Mouse (Mus musculus) left cerebral cortex, postnatal 36 days (tissue): ENCODE data around the gene Arsg. TPM values are rescaled to one million over a fixed set of nuclear protein-coding genes. Genes with fewer than 3 reads are reported as not detected.

Experiments used
- DNase-seq, 2 experiments: peaks; one replicate each; pipeline ENCODE4 v3.0.0; 2021 to 2022; ENCODE audit warnings: low spot score in 2 of 2, mixed read lengths in 1 of 2
- intact Hi-C: fragments of 180-260 bp; cut with DNase I; formaldehyde crosslinking; loops from one replicate; pipeline ENCODE4 v1.15.1; 2025
- total RNA-seq, 2 experiments: library from RNA; stranded (reverse); gene quantifications; 2 replicates each; pipeline ENCODE4 v1.2.3; 2021

Gene Arsg
- total RNA-seq, 2 experiments from 2014 or later = 11.6 to 14.2 TPM

GRCm38 (mm10) chr11:109564466-109565214 is 91.5 kb downstream of the Arsg start:
- intact Hi-C loops = no loop called here
- DNase-seq = no peak

DNA sequence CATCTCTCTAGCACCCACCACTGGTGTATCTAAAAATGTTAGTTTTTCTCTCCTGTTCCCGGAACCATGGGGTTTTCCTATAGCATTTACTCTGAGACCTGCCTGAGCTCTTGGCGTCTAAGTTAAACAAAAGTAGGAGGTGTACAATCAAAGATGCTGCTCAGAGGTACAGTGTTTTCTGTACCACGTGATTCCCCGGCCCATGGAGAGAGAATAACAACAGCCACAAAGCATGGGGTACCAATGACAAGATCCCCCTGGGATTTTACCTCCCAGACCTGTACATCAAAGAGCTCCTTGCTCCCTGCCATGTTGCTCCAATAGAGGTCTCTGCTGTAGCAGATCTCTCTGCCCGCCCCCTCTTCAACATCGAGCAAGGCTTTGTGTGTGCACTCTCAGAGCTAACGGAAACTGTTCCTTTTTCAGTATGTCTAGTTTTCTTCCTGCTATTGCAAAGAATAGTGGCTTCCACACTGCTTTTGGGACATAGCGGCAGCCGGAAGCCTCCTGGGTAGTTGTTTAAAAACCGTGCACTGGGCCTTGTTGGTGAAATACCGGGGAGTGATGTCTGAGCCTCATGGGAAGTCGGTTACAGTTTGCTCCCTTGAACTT is 95.9 kb downstream of the Arsg start:
- intact Hi-C loops = no loop called here

DNA sequence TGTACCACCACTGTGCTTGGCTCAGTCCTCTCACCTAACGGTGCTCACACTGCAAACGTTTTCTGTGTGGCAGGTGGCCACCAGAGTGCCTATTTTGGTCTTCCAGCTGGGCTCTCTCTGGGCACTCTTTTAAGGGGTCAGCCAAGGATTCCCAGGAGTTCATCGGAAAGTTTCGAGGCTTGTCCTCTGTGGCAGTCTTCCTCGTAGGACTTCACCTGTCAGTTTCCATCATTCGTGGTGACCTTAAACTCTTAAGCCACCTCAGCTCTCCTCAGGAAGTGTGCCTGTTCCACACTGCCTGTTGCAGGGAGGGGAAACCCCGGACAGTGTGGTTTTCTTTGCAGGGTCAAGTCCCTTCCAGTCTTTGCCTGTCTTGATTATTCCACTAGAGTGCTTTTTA is 96.6 kb downstream of the Arsg start:
- intact Hi-C loops = no loop called here
- no peak for DNase-seq

More for the DNA sequence above, 95.9 kb downstream of the Arsg start:
- no peak for DNase-seq

DNA sequence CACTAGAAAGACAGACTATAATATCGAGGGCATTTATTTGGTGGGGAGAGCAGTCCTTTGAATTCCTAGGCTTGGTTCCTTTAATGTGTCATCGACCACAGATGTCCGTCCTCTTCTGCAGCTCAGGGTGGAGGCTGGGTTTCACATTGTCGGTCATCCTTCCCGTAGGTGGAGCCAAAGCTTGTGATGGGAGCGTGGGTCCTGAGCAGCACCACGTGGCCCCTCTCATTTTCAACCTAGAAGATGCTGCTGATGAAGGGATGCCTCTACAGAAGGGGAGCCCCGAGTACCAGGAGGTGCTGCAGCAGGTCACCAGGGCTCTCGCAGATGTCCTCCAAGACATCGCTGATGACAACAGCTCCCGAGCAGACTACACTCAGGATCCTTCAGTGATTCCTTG is 98.9 kb downstream of the Arsg start:
- no peak for DNase-seq
- intact Hi-C loops = no loop called here

GRCm38 (mm10) chr11:109574604-109575003 is 101.4 kb downstream of the Arsg start:
- DNase-seq = no peak
- intact Hi-C loops = no loop called here

DNA sequence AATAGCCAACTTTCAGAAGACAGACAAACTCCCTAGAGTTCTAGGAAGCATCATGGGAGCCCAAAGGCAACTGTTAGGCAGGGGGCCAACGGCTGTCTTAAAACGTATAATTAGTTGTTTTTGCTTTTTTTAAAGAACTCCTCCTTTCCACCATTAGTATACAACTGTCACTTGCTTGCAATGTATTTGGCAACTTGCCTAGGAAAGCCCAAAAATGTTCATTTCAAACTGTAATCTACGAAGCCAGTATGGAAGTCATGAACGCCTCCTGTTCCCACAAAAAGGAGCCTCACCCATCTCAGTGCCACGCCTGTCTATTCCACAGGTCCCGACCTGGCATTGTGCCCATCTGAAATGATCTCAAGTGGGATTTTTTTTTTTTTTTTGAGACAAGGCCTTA is 102.7 kb downstream of the Arsg start:
- intact Hi-C loops = no loop called here
- no peak for DNase-seq

- intact Hi-C loops = no loop called here
Measured at GRCm38 (mm10) chr11:109578536-109578935, 105.4 kb downstream of the Arsg start.

GRCm38 (mm10) chr11:109579999-109580398 is 106.8 kb downstream of the Arsg start:
- no peak for DNase-seq
- intact Hi-C loops = no loop called here

More at GRCm38 (mm10) chr11:109578536-109578935, 105.4 kb downstream of the Arsg start:
- no peak for DNase-seq

DNA sequence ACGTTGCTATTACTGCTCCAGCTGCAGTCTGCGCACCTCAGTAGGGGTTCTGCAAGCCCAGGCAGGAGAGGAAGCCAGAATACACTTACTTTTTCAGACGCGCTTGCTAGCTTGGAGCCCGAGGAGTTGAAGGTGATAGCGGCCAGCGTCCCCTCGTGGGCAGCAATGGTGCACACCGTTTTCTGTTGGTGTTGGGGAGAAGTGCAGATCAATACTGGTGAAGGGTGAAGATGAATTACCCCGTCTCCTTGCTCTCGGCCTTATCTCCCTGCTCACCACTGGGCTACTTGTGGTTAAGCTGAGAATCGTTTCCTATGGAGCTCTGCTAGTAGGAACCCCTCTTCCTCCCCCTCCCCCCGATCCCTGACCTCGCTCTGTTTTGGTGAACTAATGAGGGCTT is 110.8 kb downstream of the Arsg start:
- intact Hi-C loops = no loop called here
- no peak for DNase-seq

- intact Hi-C loops = loop anchor here (1.0 to 5.0 kb wide), 3 partner anchors 140 to 343 kb away; no protein-coding TSS in a partner anchor
- peak; percentile 60 to 70 for DNase-seq
Measured at GRCm38 (mm10) chr11:109584843-109585713, 111.9 kb downstream of the Arsg start.

DNA sequence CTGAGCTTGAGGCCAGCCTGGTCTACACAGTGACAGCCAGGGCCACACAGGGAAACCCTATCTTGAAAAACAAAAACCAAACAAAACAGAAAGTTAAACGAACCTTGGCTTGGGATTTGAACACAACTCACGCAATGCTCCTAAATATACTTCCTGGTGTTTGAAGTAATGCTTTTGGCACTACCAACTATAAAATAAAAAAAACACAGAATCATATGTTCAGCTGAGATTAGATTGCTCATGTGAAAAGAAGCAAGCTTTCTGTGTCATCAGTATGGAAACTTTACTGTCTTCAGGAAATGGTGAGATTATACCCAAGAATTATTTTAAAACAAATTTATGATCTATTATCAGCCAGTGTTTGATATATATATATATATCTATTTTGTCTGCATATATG is 113.2 kb downstream of the Arsg start:
- no peak for DNase-seq
- intact Hi-C loops = loop anchor here (5.0 kb wide), 2 partner anchors 254 to 344 kb away; no protein-coding TSS in a partner anchor

DNA sequence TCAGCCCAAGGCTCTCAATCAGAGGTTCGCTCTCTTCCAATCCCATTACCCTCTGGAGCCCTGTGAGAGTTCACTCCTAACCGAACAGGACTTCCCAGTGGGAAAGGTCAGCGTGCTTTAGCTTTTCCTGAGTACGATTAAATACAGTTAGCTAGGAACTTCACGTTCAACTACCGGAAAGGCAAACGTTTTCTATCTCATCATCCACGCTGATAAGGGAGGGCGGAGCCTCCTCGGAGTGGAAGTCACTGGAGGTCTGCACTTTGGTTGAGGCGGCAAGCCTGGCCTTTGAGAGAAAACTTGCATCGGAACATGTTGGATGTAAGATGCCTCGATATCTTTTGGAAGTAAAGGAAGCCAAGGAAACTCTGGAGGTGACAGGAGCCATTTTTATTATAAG is 113.8 kb downstream of the Arsg start:
- no peak for DNase-seq
- intact Hi-C loops = loop anchor here (5.0 kb wide), 2 partner anchors 255 to 345 kb away; no protein-coding TSS in a partner anchor

GRCm38 (mm10) chr11:109587638-109588374 is 114.6 kb downstream of the Arsg start:
- no peak for DNase-seq
- intact Hi-C loops = loop anchor here (5.0 kb wide), 2 partner anchors 256 to 346 kb away; no protein-coding TSS in a partner anchor

GRCm38 (mm10) chr11:109590012-109590411 is 116.8 kb downstream of the Arsg start:
- intact Hi-C loops = no loop called here
- DNase-seq = peak in 1 of 2 experiments; percentile 18

- intact Hi-C loops = no loop called here
- no peak for DNase-seq
Measured at GRCm38 (mm10) chr11:109591511-109591910, 118.3 kb downstream of the Arsg start.

- no peak for DNase-seq
Measured at GRCm38 (mm10) chr11:109593200-109593981, 120.2 kb downstream of the Arsg start.

DNA sequence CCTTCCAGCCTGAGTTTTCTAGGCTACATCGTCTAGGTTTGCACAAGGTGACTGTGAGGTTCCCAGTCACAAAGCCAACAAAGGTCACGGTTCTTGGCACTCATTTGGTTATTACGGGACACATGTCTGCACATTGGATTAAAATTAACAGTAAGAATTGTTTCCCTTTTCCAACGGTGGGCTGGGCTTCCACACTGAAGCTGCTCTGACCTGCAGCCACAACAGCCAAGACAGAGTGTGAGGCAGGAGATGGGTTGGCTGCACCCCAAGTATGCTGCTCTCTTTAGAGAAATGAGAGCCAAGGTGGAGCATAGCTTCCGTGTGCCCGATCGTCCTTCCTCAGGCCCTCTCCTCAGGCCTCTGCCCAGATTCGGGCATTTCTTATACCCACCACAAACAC is 121.6 kb downstream of the Arsg start:
- intact Hi-C loops = no loop called here
- no peak for DNase-seq

More at GRCm38 (mm10) chr11:109593200-109593981, 120.2 kb downstream of the Arsg start:
- intact Hi-C loops = no loop called here

DNA sequence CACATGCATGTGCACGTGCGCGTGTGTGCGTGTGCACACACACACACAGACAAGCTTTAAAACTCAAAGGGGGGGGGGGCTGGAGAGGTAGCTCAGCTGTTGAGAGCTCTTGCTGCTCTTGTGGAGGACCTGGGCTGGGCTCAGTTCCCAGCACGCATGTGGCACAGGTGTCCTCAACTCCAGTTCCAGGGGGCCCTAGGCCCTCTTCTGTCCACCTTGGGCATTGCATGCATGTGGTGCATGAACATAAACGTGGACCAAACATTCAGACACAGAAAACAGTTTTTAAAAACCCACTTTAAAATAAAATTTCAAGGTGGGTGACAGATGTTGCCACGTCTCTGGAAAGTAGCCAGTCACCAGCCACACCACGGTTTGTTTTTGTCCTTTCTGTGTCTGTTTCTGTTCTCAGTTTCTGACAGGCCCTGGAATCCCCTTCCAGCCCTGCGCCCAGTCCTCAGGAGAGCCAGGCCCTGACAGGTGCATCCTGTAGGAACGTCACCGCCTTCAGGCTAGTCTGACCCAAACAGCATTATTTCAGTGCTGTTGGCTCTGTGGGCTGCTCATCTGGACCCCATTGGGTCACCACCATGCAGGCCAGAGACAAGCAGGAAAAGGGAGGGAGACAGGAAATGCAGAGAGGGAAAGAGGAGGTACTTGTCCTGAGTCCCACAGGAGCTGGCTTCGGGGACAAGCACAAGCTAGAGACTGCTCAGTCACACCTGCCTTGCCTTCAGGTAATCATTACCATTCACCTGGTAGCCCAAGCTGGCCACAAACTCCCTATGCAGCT is 125.8 kb downstream of the Arsg start:
- no peak for DNase-seq
- intact Hi-C loops = no loop called here
